Mouse (Mus musculus): ENCODE measurements at regions not wholly inside any gene's neighbourhood (a gene's known extent, or its start where the extent isn't known, plus 50 kb on each side); places are given as distances from the start of the nearest gene placed in this dataset.

GRCm38 (mm10) chr2:117623955-117624354 is 281.2 kb upstream of the Rasgrp1 start:
- Histone ChIP-seq H3K4me1 (ENCODE audit: control insufficient read depth, insufficient read depth, low read length) (no peaks in the 10 kb centered on the region), H3K36me3 (ENCODE audit: control insufficient read depth, insufficient read depth, low read length) (no peaks in the 10 kb centered on the region), H3K27ac (replicated peaks; ENCODE audit: low read depth, low read length) (no peak overlapping the region), H3K4me3 (replicated peaks; ENCODE audit: low read depth, low read length) (no peak overlapping the region), H3K27me3 (ENCODE audit: control insufficient read depth, insufficient read depth, low read length) (no peaks in the 10 kb centered on the region), H3K4me2 (ENCODE audit: low read length) (no peak overlapping the region), H3K9me3 (ENCODE audit: control insufficient read depth, low read length) (no peaks in the 10 kb centered on the region), H3K9ac (replicated peaks; ENCODE audit: low read length) (no peak overlapping the region)
- 48% methylated on average over 3 of the region's 3 CpGs for WGBS
- ATAC-seq (ENCODE audit: low FRiP score, low TSS enrichment) (no peak), DNase-seq (peak; percentile 9)

GRCm38 (mm10) chr2:117634906-117635305 is 292.1 kb upstream of the Rasgrp1 start:
- no peak for ATAC-seq (ENCODE audit: low FRiP score, low TSS enrichment)
- no peak for DNase-seq
- no peaks in the 10 kb centered on the region for H3K9me3 ChIP-seq (ENCODE audit: control insufficient read depth, low read length)

GRCm38 (mm10) chr2:117637397-117637796 is 294.6 kb upstream of the Rasgrp1 start:
- no peaks in the 10 kb centered on the region for H3K36me3 ChIP-seq (ENCODE audit: control insufficient read depth, insufficient read depth, low read length)
- H3K4me3 ChIP-seq (replicated peaks; ENCODE audit: low read depth, low read length): no peak overlapping the region
- no peaks in the 10 kb centered on the region for H3K4me1 ChIP-seq (ENCODE audit: control insufficient read depth, insufficient read depth, low read length)
- H3K27me3 ChIP-seq (ENCODE audit: control insufficient read depth, insufficient read depth, low read length): no peaks in the 10 kb centered on the region
- no peak overlapping the region for H3K9ac ChIP-seq (replicated peaks; ENCODE audit: low read length)
- no peak for ATAC-seq (ENCODE audit: low FRiP score, low TSS enrichment)
- no peak overlapping the region for H3K27ac ChIP-seq (replicated peaks; ENCODE audit: low read depth, low read length)
- H3K9me3 ChIP-seq (ENCODE audit: control insufficient read depth, low read length): no peaks in the 10 kb centered on the region
- 70% methylated on average over 2 of the region's 2 CpGs for WGBS
- DNase-seq: no peak
- no peak overlapping the region for H3K4me2 ChIP-seq (ENCODE audit: low read length)

More at GRCm38 (mm10) chr2:117634906-117635305, 292.1 kb upstream of the Rasgrp1 start:
- Histone ChIP-seq H3K27ac (replicated peaks; ENCODE audit: low read depth, low read length) (no peak overlapping the region), H3K4me2 (ENCODE audit: low read length) (no peak overlapping the region), H3K4me1 (ENCODE audit: control insufficient read depth, insufficient read depth, low read length) (no peaks in the 10 kb centered on the region), H3K27me3 (ENCODE audit: control insufficient read depth, insufficient read depth, low read length) (no peaks in the 10 kb centered on the region), H3K9ac (replicated peaks; ENCODE audit: low read length) (no peak overlapping the region), H3K36me3 (ENCODE audit: control insufficient read depth, insufficient read depth, low read length) (no peaks in the 10 kb centered on the region), H3K4me3 (replicated peaks; ENCODE audit: low read depth, low read length) (no peak overlapping the region)
- 86% methylated on average over 4 of the region's 4 CpGs for WGBS

GRCm38 (mm10) chr2:117652101-117652500 is 309.3 kb upstream of the Rasgrp1 start:
- Histone ChIP-seq H3K9ac (replicated peaks; ENCODE audit: low read length) (no peak overlapping the region), H3K36me3 (ENCODE audit: control insufficient read depth, insufficient read depth, low read length) (no peaks in the 10 kb centered on the region), H3K4me3 (replicated peaks; ENCODE audit: low read depth, low read length) (no peak overlapping the region), H3K4me1 (ENCODE audit: control insufficient read depth, insufficient read depth, low read length) (no peaks in the 10 kb centered on the region), H3K27ac (replicated peaks; ENCODE audit: low read depth, low read length) (no peak overlapping the region), H3K9me3 (ENCODE audit: control insufficient read depth, low read length) (no peaks in the 10 kb centered on the region), H3K4me2 (ENCODE audit: low read length) (no peak overlapping the region), H3K27me3 (ENCODE audit: control insufficient read depth, insufficient read depth, low read length) (no peaks in the 10 kb centered on the region)
- DNase-seq: no peak
- ATAC-seq (ENCODE audit: low FRiP score, low TSS enrichment): no peak

GRCm38 (mm10) chr2:117652647-117653046 is 309.8 kb upstream of the Rasgrp1 start:
- 41% methylated on average over 2 of the region's 2 CpGs for WGBS
- DNase-seq: no peak
- no peak overlapping the region for H3K4me2 ChIP-seq (ENCODE audit: low read length)
- H3K4me1 ChIP-seq (ENCODE audit: control insufficient read depth, insufficient read depth, low read length): no peaks in the 10 kb centered on the region
- no peak overlapping the region for H3K27ac ChIP-seq (replicated peaks; ENCODE audit: low read depth, low read length)
- H3K36me3 ChIP-seq (ENCODE audit: control insufficient read depth, insufficient read depth, low read length): no peaks in the 10 kb centered on the region
- H3K9ac ChIP-seq (replicated peaks; ENCODE audit: low read length): no peak overlapping the region
- no peaks in the 10 kb centered on the region for H3K9me3 ChIP-seq (ENCODE audit: control insufficient read depth, low read length)
- no peak overlapping the region for H3K4me3 ChIP-seq (replicated peaks; ENCODE audit: low read depth, low read length)
- no peaks in the 10 kb centered on the region for H3K27me3 ChIP-seq (ENCODE audit: control insufficient read depth, insufficient read depth, low read length)
- no peak for ATAC-seq (ENCODE audit: low FRiP score, low TSS enrichment)

- ATAC-seq (ENCODE audit: low FRiP score, low TSS enrichment): no peak
- H3K9me3 ChIP-seq (ENCODE audit: control insufficient read depth, low read length): no peaks in the 10 kb centered on the region
- no peak overlapping the region for H3K9ac ChIP-seq (replicated peaks; ENCODE audit: low read length)
- H3K27ac ChIP-seq (replicated peaks; ENCODE audit: low read depth, low read length): no peak overlapping the region
- no peak for DNase-seq
- 88% methylated on average over 2 of the region's 2 CpGs for WGBS
- no peaks in the 10 kb centered on the region for H3K4me1 ChIP-seq (ENCODE audit: control insufficient read depth, insufficient read depth, low read length)
- no peaks in the 10 kb centered on the region for H3K27me3 ChIP-seq (ENCODE audit: control insufficient read depth, insufficient read depth, low read length)
- H3K4me2 ChIP-seq (ENCODE audit: low read length): no peak overlapping the region
- H3K36me3 ChIP-seq (ENCODE audit: control insufficient read depth, insufficient read depth, low read length): no peaks in the 10 kb centered on the region
- no peak overlapping the region for H3K4me3 ChIP-seq (replicated peaks; ENCODE audit: low read depth, low read length)
These were observed 313.9 kb upstream of the Rasgrp1 start for GRCm38 (mm10) chr2:117656546-117657175.

- Histone ChIP-seq H3K4me2 (ENCODE audit: low read length) (no peak overlapping the region), H3K27ac (replicated peaks; ENCODE audit: low read depth, low read length) (no peak overlapping the region), H3K9me3 (ENCODE audit: control insufficient read depth, low read length) (no peaks in the 10 kb centered on the region), H3K27me3 (ENCODE audit: control insufficient read depth, insufficient read depth, low read length) (no peaks in the 10 kb centered on the region), H3K4me3 (replicated peaks; ENCODE audit: low read depth, low read length) (no peak overlapping the region), H3K4me1 (ENCODE audit: control insufficient read depth, insufficient read depth, low read length) (no peaks in the 10 kb centered on the region), H3K36me3 (ENCODE audit: control insufficient read depth, insufficient read depth, low read length) (no peaks in the 10 kb centered on the region), H3K9ac (replicated peaks; ENCODE audit: low read length) (no peak overlapping the region)
- ATAC-seq (ENCODE audit: low FRiP score, low TSS enrichment) (no peak), DNase-seq (no peak)
- 96% methylated on average over 3 of the region's 3 CpGs for WGBS
These were observed 317.6 kb upstream of the Rasgrp1 start for GRCm38 (mm10) chr2:117660217-117660924.

- Histone ChIP-seq H3K27me3 (ENCODE audit: control insufficient read depth, insufficient read depth, low read length) (no peaks in the 10 kb centered on the region), H3K4me2 (ENCODE audit: low read length) (no peak overlapping the region), H3K27ac (replicated peaks; ENCODE audit: low read depth, low read length) (no peak overlapping the region), H3K4me1 (ENCODE audit: control insufficient read depth, insufficient read depth, low read length) (no peaks in the 10 kb centered on the region), H3K9me3 (ENCODE audit: control insufficient read depth, low read length) (no peaks in the 10 kb centered on the region), H3K4me3 (replicated peaks; ENCODE audit: low read depth, low read length) (no peak overlapping the region), H3K36me3 (ENCODE audit: control insufficient read depth, insufficient read depth, low read length) (no peaks in the 10 kb centered on the region), H3K9ac (replicated peaks; ENCODE audit: low read length) (no peak overlapping the region)
- ATAC-seq (ENCODE audit: low FRiP score, low TSS enrichment): no peak
- no peak for DNase-seq
These were observed 319.9 kb upstream of the Rasgrp1 start for GRCm38 (mm10) chr2:117662653-117663052.

- Histone ChIP-seq H3K9ac (replicated peaks; ENCODE audit: low read length) (no peak overlapping the region), H3K4me1 (ENCODE audit: control insufficient read depth, insufficient read depth, low read length) (no peaks in the 10 kb centered on the region), H3K4me3 (replicated peaks; ENCODE audit: low read depth, low read length) (no peak overlapping the region), H3K27me3 (ENCODE audit: control insufficient read depth, insufficient read depth, low read length) (no peaks in the 10 kb centered on the region), H3K36me3 (ENCODE audit: control insufficient read depth, insufficient read depth, low read length) (no peaks in the 10 kb centered on the region), H3K9me3 (ENCODE audit: control insufficient read depth, low read length) (no peaks in the 10 kb centered on the region), H3K27ac (replicated peaks; ENCODE audit: low read depth, low read length) (no peak overlapping the region), H3K4me2 (ENCODE audit: low read length) (no peak overlapping the region)
- no peak for ATAC-seq (ENCODE audit: low FRiP score, low TSS enrichment)
- 76% methylated on average over 3 of the region's 3 CpGs for WGBS
- DNase-seq: no peak
These were observed 323.7 kb upstream of the Rasgrp1 start for GRCm38 (mm10) chr2:117666528-117666927.

Measured in midbrain, embryonic 14.5 days (tissue).